Mouse (Mus musculus): ENCODE data around the gene Sirpa. TPM values are rescaled to one million over a fixed set of nuclear protein-coding genes. Genes with fewer than 3 reads are reported as not detected.

Sirpa gene
- total RNA-seq, 2 experiments from 2014 or later, result 110 to 121 TPM

GRCm38 (mm10) chr2:129603536-129603935 is 10.9 kb downstream of the Sirpa start:
- intact Hi-C loops (cut with DNase I), result no loop called here
- DNase-seq, result no peak

DNA sequence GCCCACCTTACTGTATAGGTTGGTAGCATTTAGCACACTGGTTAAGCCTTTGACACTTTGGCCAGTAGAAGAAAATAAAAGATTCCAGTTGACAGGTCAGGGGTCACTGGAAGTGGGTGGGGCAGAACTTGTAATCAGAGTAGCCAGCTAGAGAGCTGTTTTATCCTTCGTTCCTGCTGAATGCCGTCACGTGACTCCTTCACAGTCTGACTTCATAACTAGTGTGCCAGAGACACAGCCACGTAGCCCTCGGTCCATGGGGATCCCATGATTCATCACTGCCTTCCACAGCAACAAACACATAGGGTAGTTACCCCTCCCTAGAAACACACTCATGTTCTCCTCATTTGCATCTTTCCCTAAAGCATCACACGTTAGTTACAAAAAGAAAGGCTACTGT is 11.4 kb downstream of the Sirpa start:
- intact Hi-C loops (cut with DNase I), result no loop called here
- DNase-seq, result no peak

DNA sequence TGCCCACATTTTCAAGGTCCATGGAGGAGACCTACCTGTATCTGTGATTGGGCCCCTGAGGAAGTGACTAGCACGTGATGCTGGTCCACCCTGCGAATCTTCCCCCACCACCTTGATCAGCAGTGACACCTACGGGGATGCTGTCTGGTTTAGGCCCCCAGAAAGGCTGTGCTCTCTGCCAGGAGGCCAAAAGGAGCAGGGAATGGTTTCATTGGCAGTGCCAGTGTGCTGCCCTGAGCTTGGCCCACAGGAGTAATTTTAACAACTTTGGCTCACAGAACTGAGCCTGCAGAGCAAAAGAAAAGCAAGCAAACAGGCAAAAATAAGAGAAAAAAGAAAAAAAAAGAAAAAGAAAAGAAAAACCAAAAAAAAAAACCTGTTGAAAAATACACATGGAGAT is 13.2 kb downstream of the Sirpa start:
- DNase-seq, result no peak
- intact Hi-C loops (cut with DNase I), result no loop called here

DNA sequence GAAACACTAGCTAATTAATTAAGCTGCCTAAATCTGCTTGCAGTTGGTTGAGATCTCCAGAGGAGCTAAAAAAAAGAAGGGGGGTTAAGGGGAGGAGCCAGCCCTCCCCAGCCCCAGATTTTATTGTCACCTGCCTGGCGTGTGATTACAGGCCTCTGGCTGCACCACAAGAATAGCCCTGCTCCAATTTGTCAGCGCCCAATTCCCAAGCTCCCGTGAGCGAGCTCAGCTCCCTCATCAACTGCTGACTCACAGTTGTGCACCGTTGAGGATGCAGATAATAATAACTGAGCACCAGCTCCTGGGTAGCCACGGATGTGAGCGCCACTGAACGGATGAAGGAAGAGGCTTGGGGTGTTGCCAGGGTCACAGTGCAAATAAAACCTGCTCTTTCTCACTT is 13.6 kb downstream of the Sirpa start:
- intact Hi-C loops (cut with DNase I), result no loop called here
- no peak for DNase-seq

GRCm38 (mm10) chr2:129606899-129607298 is 14.3 kb downstream of the Sirpa start:
- intact Hi-C loops (cut with DNase I), result no loop called here
- no peak for DNase-seq

GRCm38 (mm10) chr2:129613971-129614370 is 21.3 kb downstream of the Sirpa start:
- DNase-seq, result no peak
- intact Hi-C loops (cut with DNase I), result no loop called here

DNA sequence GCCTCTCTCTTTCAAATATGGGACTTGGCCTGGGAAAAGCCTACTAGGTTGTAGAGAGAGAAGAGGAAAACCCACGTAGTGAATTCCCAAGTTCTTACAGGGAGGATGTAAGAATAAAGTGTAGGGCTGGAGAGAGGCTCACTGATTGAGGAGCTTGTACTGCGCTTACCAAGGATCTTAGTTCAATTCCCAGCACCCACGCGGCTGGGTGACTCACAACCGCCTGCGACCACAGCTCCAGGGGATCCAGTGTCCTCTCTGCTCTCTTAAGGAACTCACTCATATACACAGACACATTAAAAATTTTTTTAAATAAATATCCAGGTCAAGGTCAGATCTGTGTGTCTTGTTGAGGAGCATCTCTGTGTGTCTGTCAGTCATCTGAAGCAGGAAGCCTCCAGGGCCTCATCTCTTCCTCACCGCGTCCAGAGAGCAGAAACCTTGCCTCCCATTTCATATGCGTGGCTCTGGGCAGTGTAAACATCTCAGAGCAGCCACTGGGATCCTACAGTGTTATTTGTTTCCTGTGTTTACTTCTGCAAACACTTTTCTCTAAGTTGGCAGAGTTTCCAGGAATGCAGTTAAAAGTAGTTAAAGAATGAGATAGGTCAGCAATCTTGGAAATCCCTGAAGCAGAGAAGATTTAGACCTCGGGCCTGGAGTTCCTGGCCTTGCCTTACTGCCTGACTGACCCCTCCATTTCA is 22.0 kb downstream of the Sirpa start:
- intact Hi-C loops (cut with DNase I), result no loop called here
- no peak for DNase-seq

DNA sequence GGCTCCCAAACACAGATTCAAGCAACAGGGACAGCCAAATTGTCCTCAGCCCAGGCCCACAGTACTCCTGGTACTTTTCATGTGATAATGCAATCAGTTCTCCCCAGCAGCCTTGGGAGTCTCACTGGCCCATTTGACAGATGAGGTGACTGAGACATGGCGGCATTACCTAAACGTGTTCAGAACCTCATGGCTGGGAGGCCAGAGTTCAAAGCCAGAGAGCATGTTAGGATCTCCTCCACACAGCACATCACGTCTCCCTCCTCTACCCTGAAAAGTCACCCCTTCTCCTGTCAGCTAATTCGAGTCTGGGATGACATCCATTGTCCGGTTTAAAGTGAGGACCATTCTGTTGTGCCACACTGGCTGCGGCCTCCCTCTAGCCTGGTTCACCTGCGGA is 27.5 kb downstream of the Sirpa start:
- DNase-seq, result no peak
- intact Hi-C loops (cut with DNase I), result no loop called here

DNA sequence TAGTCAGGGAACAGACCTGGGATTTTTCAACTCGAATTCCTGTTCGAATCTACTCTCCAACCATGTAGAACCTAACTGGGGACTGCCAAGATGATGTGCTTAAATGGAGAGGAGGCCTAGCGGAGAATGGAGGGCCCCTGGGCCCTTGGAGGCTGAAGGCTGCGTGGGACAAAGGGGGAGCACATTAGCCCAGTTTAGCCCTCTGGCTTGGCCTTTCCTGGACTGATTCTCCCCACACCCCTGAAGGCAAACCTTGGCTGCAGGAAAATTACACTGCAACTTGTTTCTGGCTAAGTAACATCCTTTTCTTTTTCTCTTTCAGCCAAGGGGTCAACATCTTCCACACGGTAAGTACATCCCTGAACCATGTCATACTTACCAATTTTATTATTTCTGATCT is 28.2 kb downstream of the Sirpa start:
- intact Hi-C loops (cut with DNase I), result no loop called here

GRCm38 (mm10) chr2:129621654-129622490 is 29.2 kb downstream of the Sirpa start:
- no peak for DNase-seq
- intact Hi-C loops (cut with DNase I), result no loop called here

More for the DNA sequence above, 28.2 kb downstream of the Sirpa start:
- no peak for DNase-seq

DNA sequence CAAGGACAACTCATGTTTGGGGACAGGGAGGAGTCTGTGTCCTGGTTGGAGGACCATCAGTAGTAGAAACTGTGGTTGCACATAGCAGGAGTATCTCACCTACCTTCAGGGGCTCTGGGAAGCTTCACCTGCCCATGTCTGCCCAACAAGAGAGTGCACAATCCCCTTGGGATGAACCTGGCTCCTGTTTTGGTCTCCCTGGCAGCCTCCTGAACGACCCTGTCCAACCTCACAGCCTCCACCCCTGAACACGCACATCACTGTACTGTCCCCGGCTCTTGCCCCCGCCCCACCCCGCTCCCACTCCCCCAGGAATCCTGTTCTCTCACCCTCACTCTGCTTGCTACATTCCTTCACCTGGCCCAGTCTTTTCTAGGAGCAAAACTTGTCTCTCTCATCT is 30.3 kb downstream of the Sirpa start:
- DNase-seq, result no peak
- intact Hi-C loops (cut with DNase I), result no loop called here

- DNase-seq, result no peak
- intact Hi-C loops (cut with DNase I), result no loop called here
These were observed 31.1 kb downstream of the Sirpa start for GRCm38 (mm10) chr2:129623771-129624170.

DNA sequence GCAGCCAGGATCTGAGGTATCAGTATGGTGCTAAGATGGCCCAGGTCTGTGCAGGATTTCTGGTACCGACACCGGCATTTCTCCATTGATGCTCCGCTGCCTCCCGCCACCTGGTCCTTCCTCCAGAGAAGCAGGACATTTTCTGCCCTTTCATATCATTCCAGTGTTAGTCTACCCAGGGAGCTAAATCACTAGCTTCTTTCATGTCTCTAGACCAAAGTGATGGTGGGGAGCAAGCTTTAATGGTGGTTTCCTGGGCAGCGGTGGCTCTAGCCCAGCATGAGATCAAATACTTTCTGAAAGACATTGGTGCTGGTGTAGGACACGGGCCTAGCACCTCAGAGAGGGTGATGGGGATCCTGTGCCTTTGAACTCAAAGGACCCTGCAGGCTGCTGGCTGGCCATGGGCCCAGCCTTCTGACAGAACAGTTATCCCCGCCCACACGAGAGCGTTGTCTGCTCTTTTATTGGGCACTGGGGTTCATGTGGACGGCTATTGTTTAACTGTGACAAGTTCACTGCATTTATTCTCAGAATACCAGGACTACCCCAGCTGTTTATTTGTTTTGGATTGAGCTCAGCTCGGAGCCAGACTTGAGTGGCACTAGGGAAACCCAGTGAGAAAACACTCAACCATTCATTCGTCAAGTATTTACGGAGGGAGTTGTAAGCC is 31.7 kb downstream of the Sirpa start:
- DNase-seq, result no peak
- intact Hi-C loops (cut with DNase I), result no loop called here

DNA sequence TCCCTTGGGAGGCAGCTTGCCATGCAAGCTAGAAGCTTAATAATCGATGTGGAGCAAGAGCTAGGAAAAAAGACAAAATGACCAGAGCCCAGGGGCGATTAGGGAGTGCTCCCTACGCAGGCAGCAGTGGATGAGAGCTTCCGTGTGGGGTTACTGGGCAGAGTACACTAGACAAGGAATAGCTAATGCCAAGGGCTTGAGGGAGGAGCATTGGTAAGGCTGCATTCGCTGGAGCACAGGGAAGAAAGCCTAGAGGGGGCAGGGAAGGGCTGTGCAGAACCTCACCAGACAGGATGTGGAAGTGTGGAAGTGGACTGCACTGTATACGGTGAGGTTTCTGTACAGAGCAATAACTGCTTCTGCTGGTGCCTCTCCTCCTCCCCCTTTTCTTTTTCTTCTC is 32.3 kb downstream of the Sirpa start:
- intact Hi-C loops (cut with DNase I), result loop anchor here (5.0 kb wide), 1 partner anchor 573 kb away; no protein-coding TSS in a partner anchor
- DNase-seq, result no peak

DNA sequence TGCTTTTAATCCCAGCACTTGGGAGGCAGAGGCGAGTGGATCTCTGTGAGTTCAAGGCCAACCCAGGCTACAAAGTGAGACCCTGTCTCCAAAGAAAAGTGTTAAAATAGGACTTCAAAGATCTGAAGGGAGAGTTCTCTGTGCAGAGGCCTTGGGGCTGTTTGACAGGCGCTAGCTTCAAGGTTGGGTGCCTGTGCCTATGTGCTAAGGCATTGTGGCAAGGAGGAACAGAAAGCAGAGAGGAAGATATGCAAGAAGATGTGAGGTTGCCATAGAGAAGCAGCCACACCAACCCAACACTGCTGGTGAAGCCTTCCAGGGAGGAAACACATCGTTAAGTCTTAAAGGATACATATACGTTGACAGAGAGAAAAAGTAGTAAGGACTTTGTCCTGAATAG is 33.2 kb downstream of the Sirpa start:
- DNase-seq, result no peak
- intact Hi-C loops (cut with DNase I), result loop anchor here (5.0 kb wide), 1 partner anchor 574 kb away; no protein-coding TSS in a partner anchor

DNA sequence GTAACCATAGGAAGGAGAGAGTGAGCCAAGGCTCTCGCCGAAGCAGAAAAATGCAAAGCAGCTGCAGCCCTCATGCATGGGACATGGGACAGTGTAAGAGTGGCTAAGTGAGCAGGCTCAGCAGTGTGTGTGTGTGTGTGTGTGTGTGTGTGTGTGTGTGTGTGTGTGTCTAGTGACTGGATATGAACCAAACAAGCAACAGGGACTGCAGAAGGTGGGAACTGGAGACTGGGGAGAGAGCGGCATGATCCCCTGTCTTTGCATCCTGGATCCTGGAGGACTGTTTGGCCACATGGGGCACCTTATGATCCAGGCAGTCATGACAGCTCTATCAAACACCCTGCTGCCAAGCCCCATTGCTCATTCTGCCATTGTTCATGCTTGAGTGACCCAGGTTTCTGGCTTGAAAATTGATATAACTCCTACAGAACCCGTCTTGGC is 34.0 kb downstream of the Sirpa start:
- DNase-seq, result peak; percentile 45
- intact Hi-C loops (cut with DNase I), result loop anchor here (5.0 kb wide), 1 partner anchor 574 kb away; no protein-coding TSS in a partner anchor

DNA sequence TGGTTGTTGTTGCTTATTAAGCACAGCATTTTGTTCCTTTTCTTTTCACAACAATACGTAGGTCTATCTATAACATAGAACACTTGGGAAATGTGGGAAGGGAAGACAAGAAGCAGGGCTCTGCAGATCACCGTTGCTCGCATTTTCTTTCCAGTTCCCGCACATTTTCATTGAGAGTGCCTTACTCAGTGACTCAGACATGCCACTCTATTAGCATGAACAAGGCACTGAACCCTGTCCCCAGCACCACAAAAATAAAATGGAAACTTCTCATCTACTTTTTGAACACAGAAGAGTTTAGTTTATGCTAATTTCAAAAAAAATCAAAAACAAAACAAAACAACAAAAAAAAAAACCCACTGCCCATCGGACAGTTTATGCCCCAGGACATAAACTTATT is 34.5 kb downstream of the Sirpa start:
- intact Hi-C loops (cut with DNase I), result loop anchor here (5.0 kb wide), 1 partner anchor 575 kb away; no protein-coding TSS in a partner anchor
- DNase-seq, result no peak

DNA sequence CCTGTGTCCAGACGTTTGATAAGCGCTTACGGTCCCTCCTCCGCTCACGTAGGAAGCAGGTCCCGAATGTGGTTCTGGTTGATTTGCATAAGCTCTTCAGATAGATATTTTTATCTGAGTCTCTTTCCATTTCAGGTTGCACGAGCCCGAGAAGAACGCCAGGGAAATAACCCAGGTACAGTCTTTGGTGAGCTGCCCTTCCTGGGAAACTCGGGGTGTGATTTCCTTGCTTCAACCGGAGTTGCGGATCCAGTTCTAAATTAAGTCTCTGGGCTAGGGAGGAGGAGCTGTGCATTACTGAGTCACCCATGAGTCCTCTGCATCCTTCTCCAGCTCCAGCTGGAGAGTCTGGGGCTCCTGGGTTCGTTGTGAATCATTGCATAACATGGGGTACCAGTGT is 35.2 kb downstream of the Sirpa start:
- intact Hi-C loops (cut with DNase I), result loop anchor here (5.0 kb wide), 1 partner anchor 576 kb away; no protein-coding TSS in a partner anchor
- DNase-seq, result no peak

DNA sequence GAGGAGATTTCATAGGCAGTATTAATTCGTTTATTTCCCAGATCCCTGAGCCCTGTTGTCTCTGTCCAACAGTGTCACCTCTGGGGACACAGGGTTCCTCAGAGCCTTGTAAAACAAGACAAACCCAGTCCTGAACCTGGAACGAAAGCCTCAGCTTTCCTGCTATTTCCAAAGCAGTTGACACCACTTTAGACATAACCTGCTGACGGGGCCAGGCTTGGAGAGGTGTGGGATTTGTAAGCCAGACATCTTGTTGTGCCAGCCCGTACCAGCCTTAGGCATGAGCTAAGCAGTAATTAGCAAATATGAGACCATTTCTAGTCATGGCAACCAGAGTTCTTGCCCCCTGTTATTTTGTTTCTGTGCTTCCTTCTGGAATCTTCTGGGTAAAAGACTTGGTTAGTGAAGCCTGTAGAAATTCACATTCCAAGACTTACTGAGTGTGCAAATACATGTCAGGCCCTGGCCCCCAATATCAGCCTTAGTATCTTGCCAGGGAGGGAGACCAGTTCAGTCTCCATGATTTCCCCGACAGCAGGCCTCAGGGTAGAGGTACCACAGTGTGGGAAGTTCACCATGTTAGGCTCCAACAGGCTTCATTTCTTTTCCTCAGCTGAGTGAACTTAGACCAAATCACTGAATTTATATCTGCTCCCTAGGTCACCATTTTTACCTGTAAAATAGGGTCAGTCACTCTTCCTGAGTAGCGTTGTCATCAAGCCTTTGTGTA is 36.0 kb downstream of the Sirpa start:
- no peak for DNase-seq

DNA sequence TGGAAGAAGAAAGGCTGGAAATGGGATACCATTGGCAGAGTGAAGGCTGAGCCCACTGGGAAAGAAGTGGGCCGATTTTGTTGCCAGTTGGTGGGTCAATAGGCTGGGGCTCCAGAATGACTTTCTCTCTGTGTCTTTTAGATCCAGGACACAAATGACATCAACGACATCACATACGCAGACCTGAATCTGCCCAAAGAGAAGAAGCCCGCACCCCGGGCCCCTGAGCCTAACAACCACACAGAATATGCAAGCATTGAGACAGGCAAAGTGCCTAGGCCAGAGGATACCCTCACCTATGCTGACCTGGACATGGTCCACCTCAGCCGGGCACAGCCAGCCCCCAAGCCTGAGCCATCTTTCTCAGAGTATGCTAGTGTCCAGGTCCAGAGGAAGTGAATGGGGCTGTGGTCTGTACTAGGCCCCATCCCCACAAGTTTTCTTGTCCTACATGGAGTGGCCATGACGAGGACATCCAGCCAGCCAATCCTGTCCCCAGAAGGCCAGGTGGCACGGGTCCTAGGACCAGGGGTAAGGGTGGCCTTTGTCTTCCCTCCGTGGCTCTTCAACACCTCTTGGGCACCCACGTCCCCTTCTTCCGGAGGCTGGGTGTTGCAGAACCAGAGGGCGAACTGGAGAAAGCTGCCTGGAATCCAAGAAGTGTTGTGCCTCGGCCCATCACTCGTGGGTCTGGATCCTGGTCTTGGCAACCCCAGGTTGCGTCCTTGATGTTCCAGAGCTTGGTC is 37.3 kb downstream of the Sirpa start:
- DNase-seq, result no peak

More for the DNA sequence above, 36.0 kb downstream of the Sirpa start:
- intact Hi-C loops (cut with DNase I), result loop anchor here (5.0 kb wide), 1 partner anchor 576 kb away; no protein-coding TSS in a partner anchor

More for the DNA sequence above, 37.3 kb downstream of the Sirpa start:
- intact Hi-C loops (cut with DNase I), result loop anchor here (5.0 kb wide), 1 partner anchor 578 kb away; no protein-coding TSS in a partner anchor

Data from left cerebral cortex, postnatal 4 days (tissue).